Mouse (Mus musculus) c-Kit-positive CD71-positive TER-119-negative erythroid progenitor cells, embryonic 14.5 days (primary cell): Measurements from ENCODE around the gene 1700003E16Rik.

Experiments used
- DNase-seq: peaks from one replicate; pipeline ENCODE4 v3.0.0-alpha.2; 2013; ENCODE audit warnings: low read depth

Gene 1700003E16Rik

DNA sequence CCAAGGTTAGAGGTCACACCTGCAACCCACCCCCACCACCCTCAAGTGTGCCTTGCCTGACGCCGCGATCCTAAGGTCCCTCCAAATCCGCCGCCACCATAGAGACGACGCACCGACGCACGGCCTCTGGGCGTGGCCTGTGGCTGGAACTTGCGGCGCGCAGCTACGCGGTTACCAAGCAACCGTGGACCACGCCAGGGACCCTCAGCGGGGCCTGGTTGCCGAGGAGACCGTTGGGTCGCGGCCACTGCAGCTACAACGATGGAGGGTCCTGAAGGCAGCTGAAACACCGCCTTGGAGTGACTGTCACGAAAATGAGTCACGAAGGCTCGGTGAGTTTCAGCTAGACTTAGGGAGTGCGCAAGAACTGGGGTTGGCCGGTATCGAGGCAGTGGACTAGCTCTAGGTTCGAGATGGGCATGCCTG, at the start of gene 1700003E16Rik, which contains the start of gene Wdr54:
TSS of gene 1700003E16Rik (plus strand) at position 146 of the 426 bp plus-strand sequence.
TSS of gene Wdr54 (minus strand) at position 139 of the 426 bp plus-strand sequence.
- DNase-seq: peak; percentile 23

- DNase-seq: peak; percentile 81
Observed at GRCm38 (mm10) chr6:83107566-83108400, 48.4 kb upstream of the 1700003E16Rik start.

DNA sequence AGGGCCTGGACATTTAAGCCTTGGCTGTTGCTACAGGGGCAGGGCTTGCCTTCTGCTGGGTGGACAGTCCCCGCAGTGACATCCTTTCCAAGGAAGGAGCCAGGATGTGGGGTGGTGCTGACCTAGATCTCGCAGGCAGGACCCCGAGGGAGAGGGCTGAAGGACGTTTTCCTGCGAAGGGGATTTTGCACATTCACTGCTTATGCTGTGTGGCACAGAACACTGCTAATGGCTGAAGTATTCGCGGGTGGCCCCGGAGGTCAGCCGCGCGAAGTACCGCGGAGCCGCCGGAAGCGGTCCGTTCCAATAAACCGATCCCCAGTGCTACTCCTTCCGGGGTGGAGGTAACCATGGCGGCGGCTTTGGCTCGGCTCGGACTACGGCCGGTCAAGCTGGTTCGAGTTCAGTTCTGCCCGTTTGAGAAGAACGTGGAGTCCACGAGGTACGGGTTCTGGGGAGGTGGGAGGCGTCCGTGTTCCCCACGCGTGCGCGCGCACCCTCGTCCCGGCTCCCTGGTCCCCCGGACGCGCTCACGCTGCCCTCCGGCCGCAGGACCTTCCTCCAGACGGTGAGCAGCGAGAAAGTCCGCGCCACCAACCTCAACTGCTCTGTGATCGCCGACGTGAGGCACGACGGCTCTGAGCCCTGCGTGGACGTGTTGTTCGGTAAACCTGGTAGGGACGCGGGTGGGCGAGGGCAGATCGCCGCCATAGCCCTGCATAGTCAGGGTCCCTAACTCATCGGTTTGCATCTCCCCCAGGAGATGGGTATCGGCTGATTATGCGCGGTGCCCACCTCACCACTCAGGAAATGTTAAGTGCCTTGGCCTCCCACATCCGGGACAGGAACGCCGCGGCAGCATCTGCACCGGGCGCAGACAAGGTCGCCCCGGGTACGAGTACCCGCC, 47.2 kb upstream of the 1700003E16Rik start, which contains the start of gene Mrpl53:
TSS of gene Mrpl53 (plus strand) at position 279 of the 907 bp plus-strand sequence.
- DNase-seq: no peak

GRCm38 (mm10) chr6:83111510-83112136, 44.6 kb upstream of the 1700003E16Rik start:
- DNase-seq: no peak

DNA sequence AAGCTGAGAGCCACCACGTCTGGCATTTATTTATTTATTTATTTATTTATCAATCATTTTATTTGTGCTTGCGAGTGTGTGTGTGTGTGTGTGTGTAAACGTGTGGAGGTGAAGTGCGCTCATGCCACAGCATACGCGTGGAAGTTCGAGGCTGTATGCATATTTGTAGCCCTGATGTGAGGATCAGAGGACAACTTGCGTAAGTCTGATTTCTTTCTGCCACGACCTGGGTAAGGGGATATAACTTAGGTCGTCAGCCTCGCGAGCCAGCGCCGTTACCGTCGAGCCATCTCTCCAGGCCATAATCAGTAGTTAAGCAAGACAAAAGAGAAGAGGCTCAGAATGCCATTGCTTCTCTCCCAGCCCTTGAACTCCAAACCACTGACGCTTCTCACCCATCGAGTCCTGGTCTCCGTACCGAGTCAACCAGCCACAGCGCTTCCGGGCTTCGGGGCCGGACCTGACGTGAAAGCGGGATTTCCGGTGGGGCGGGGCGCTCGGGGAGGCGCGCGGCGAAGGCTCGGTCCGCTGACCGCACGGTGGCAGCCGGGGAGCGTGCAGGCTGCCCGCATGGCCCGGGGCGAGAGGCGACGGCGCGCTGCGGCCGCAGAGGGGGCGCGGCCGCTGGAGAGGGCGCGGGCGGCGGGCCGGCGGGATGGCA, 41.1 kb upstream of the 1700003E16Rik start, which contains the start of gene Mogs:
TSS of gene Mogs (plus strand) at position 486 of the 661 bp plus-strand sequence.
- DNase-seq: peak; percentile 84

DNA sequence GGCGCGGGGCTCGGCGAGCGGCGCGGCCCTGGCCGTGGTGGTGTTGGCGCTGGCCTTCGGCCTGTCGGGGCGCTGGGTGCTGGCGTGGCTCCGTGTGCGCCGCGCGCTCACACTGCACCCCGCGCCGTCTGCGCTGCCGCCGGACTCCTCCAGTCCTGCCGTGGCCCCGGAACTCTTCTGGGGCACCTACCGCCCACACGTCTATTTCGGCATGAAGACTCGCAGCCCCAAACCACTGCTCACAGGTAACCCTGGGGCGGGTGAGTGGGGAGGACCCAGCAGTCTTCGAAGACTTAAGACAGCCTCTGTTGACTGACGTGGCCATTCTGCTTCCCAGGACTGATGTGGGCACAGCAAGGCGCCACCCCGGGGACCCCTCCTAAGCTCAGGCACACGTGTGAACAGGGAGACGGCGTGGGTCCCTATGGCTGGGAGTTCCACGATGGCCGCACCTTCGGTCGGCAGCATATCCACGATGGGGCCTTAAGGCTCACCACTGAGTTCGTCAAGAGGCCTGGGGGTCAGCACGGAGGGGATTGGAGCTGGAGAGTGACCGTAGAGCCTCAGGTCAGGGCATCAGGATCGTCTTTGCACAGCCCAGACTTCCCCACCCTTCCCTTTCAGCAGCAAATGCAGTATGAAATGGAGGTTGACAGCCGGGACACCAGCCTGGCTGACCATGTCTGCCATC, 40.4 kb upstream of the 1700003E16Rik start:
- no peak for DNase-seq

- DNase-seq: no peak
Observed at GRCm38 (mm10) chr6:83116373-83117164, 39.6 kb upstream of the 1700003E16Rik start.

DNA sequence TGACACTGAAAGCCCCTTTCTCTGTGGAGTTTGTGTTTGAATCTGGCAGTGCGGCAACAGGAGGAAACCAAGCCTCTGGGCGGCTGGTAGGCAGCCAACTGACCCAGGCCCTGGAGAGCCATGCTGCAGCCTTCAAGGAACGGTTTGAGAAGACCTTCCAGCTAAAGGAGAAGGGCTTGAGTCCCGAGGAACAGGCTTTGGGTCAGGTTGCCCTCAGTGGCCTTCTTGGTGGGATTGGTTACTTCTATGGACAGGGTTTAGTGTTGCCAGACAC, 39.1 kb upstream of the 1700003E16Rik start:
- DNase-seq: no peak

- no peak for DNase-seq
Observed at GRCm38 (mm10) chr6:83117616-83118015, 38.6 kb upstream of the 1700003E16Rik start.

- no peak for DNase-seq
Observed at GRCm38 (mm10) chr6:83118369-83118768, 37.8 kb upstream of the 1700003E16Rik start.

GRCm38 (mm10) chr6:83118825-83119733, 37.1 kb upstream of the 1700003E16Rik start:
- DNase-seq: no peak

GRCm38 (mm10) chr6:83119734-83120051, 36.5 kb upstream of the 1700003E16Rik start:
- DNase-seq: no peak

DNA sequence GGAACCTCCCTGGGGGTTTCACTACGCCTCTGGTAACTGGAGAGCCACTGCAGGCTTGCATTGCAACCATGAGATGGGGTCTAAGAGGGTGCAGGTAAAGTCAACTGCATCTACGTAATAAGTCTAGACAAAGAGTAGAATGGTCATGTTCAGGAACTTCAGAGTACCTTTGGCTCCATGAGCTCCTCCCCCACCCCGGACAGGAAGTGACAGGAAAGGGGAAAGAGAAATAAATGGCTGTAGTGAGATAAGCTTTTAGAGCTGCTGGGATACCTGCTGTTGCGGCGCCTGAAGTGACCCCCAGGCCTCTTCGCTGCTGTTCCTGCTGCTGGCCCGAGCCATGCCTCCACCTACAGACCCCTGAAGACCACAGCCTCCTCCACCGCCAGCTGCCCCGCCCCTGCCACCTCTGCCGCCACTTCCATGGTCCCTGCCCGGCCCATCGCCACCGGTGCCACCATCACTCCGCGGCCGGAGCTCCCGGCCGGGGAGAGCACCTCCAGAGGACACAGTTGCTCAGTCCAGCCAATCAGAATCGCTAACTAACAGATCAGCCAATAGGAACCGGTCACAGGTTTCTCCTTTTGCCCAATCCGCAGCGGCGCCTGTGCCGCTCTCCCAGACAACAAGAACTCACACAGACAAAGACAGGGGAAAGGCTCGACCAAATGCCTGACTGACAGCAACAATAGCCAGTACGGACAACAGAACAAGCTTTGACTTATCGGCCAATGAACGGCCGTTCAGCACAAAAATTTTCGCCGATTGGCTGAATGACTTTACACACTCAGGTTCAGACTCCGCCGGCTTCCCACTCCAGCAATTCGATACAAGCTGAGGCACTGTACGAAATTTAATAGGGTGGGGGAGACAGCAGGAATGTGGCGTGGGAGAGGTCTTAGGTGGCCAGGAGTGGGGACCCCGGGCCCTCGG, 35.0 kb upstream of the 1700003E16Rik start, which contains the start of gene Wbp1:
TSS of gene Wbp1 (minus strand) at position 630 of the 933 bp plus-strand sequence.
- peak; percentile 98 for DNase-seq

- no peak for DNase-seq
Observed at GRCm38 (mm10) chr6:83121863-83122710, 34.1 kb upstream of the 1700003E16Rik start.

DNA sequence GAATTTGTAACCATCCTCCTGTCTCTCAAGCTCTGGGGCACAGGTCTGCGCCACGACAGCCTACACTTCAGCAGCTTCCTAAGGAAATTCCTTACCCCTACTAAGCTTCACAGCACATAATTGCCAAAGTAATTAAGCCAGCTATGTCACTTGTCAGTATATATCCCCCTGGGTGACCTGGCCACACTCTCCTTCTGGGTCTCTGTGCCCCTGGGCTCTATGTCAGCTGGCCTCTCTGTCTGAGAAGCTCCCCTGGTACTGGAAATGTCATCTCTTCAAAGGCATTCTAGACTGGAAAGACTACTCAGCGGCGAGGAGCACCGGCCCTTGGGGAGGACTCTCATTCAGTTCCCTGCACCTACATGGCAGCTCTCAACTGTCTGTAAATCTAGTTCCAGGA, 33.2 kb upstream of the 1700003E16Rik start:
- DNase-seq: no peak

GRCm38 (mm10) chr6:83124851-83125312, 31.3 kb upstream of the 1700003E16Rik start:
- DNase-seq: peak; percentile 96

- no peak for DNase-seq
Observed at GRCm38 (mm10) chr6:83125331-83125730, 30.9 kb upstream of the 1700003E16Rik start, which contains the start of gene Ino80b. Gene Ino80b (minus strand): TSS chr6:83125431.
